ENCODE assay signal across 30 mouse cellular contexts in the genomic region with DNA sequence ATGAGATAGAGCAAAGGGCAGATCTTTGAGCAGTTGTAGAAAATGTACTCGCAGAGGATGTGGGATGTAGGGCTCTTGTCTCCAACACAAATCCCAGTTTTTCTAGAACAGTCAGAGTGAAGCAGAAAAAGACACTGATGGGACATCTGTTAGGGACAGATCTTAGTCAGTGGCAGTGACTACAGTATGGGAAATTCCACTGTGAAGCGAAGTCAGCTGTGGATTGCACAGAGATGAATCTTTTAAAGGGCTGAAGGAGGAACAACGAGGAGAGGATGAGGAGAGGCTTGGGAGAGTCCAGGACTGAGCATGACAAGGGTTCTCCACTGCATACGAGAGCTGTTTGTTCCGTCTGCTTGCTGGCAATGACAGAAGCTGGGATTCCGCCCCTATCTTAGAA.
DNase-seq lines count a peak whose midpoint lies in the region; ATAC-seq and TF ChIP-seq lines count a peak whose summit lies in the region.
"Had no signal": no experiment of that assay in that cellular context is flagged by ENCODE, and none has a peak within 500 bp of the region (broad histone marks: within the 10 kb centered on the region; RNA-seq: fewer than 3 reads in every experiment).

No protein-coding gene starts in this region.

- no peak for TF ChIP-seq EP300 in heart, adult 2 months (IDR thresholded peaks at IDR 0.05; ENCODE audit: insufficient read depth, low read depth, low read length)

- no peak for ATAC-seq in heart, embryonic 11.5 days (replicated peaks; ENCODE audit: insufficient number of reproducible peaks, low FRiP score, low TSS enrichment)
- no peak for ATAC-seq in heart, embryonic 16.5 days (replicated peaks; ENCODE audit: extremely low read depth, insufficient read depth, low FRiP score)
- ATAC-seq: forebrain, embryonic 15.5 days; intestine, postnatal 0 days; Patski had no signal

- H3K27ac ChIP-seq in heart, embryonic 11.5 days (ENCODE audit: low read depth, low read length): no peak overlapping the region
- H3K27ac ChIP-seq in heart, adult 2 months: no peak overlapping the region
- no peak overlapping the region for H3K27ac ChIP-seq in heart, embryonic 16.5 days (ENCODE audit: low read length)
- H3K27ac ChIP-seq in left cerebral cortex, adult 2 months: peak overlapping the region; percentile 28
- H3K27ac ChIP-seq: embryonic facial prominence, embryonic 10.5 days; embryonic facial prominence, embryonic 13.5 days; forebrain, embryonic 12.5 days; forebrain, embryonic 15.5 days; gastrocnemius, adult 2 months; heart, embryonic 15.5 days; hindbrain, embryonic 12.5 days; hindbrain, embryonic 15.5 days had no signal

- TF ChIP-seq CTCF in heart, adult 2 months (IDR thresholded peaks at IDR 0.05): no peak
- no peak for TF ChIP-seq CTCF in left cerebral cortex, adult 2 months (IDR thresholded peaks at IDR 0.05)

- TF ChIP-seq POLR2A in heart, adult 2 months (IDR thresholded peaks at IDR 0.05; ENCODE audit: insufficient read depth, low read depth, low read length): no peak

- no peaks in the 10 kb centered on the region for H3K79me2 ChIP-seq in heart, adult 2 months (replicated peaks; ENCODE audit: control insufficient read depth, insufficient read depth, low read length)

- no peak for DNase-seq in heart, adult 2 months
- DNase-seq in heart, postnatal 36 days: no peak
- no peak for DNase-seq in left cerebral cortex, adult 2 months (ENCODE audit: extremely low spot score in 1 of 2, low spot score in 2 of 2)
- no peak for DNase-seq in left cerebral cortex, adult 11 months (ENCODE audit: low spot score)
- peak; percentile 70 for DNase-seq in brain, adult 2 months (ENCODE audit: low read depth, low spot score)
- no peak for DNase-seq in gastrocnemius, postnatal 36 days
- DNase-seq: adrenal gland, postnatal 10 days; B cell, adult 2 months; cerebellum, adult 11-12 months; cerebellum, adult 8-10 months; cerebellum, postnatal 10 days; cerebellum, postnatal 36 days; embryo, embryonic 11 days; gastrocnemius, adult 2 months; gastrocnemius, postnatal 14 days; heart, postnatal 14 days had no signal

- no peaks in the 10 kb centered on the region for H3K27me3 ChIP-seq in heart, embryonic 11.5 days (ENCODE audit: control insufficient read depth, insufficient read depth, low read length)
- H3K27me3 ChIP-seq in heart, adult 2 months (ENCODE audit: control insufficient read depth, insufficient read depth, low read length): no peaks in the 10 kb centered on the region
- no peaks in the 10 kb centered on the region for H3K27me3 ChIP-seq in heart, embryonic 16.5 days (ENCODE audit: control insufficient read depth, insufficient read depth, low read length)
- H3K27me3 ChIP-seq: CH12.LX; embryonic facial prominence, embryonic 13.5 days; forebrain, embryonic 12.5 days; forebrain, embryonic 15.5 days; heart, embryonic 15.5 days; hindbrain, embryonic 12.5 days; hindbrain, embryonic 15.5 days; Patski had no signal

- peak overlapping the region; percentile 19; the same call in 1 of the 2 replicates for H3K4me2 ChIP-seq in heart, embryonic 11.5 days
- H3K4me2 ChIP-seq in heart, embryonic 16.5 days (ENCODE audit: low read depth, low read length): peak overlapping the region; percentile 5; the same call in 1 of the 2 replicates
- H3K4me2 ChIP-seq: embryonic facial prominence, embryonic 13.5 days; forebrain, embryonic 12.5 days; forebrain, embryonic 15.5 days; heart, embryonic 15.5 days; hindbrain, embryonic 12.5 days; hindbrain, embryonic 15.5 days had no signal

- intact Hi-C loops in heart, adult 2 months (cut with DNase I): loop anchor here (5.0 to 10.0 kb wide), 2 partner anchors 399 to 1327 kb away; partner anchors contain the start of gene Gm38100
- intact Hi-C loops in heart, postnatal 36 days (cut with DNase I): loop anchor here (10.0 kb wide), 1 partner anchor 1327 kb away; the partner anchor contains the start of gene Gm38100
- intact Hi-C loops in left cerebral cortex, adult 2 months (cut with DNase I): loop anchor here (10.0 kb wide), 1 partner anchor 1007 kb away; no protein-coding TSS in a partner anchor
- intact Hi-C loops in gastrocnemius, postnatal 36 days (cut with DNase I): loop anchor here (5.0 kb wide), 1 partner anchor 319 kb away; no protein-coding TSS in a partner anchor

- no peak overlapping the region for H3K9ac ChIP-seq in heart, embryonic 11.5 days (ENCODE audit: low read depth, low read length)
- no peak overlapping the region for H3K9ac ChIP-seq in heart, adult 2 months (ENCODE audit: low read depth, low read length)
- H3K9ac ChIP-seq in heart, embryonic 16.5 days (ENCODE audit: low read length): no peak overlapping the region
- H3K9ac ChIP-seq: embryonic facial prominence, embryonic 13.5 days; forebrain, embryonic 12.5 days; forebrain, embryonic 15.5 days; heart, embryonic 15.5 days; hindbrain, embryonic 12.5 days; hindbrain, embryonic 15.5 days had no signal

- H3K36me3 ChIP-seq in heart, embryonic 11.5 days (ENCODE audit: control insufficient read depth, insufficient read depth, low read length): no peaks in the 10 kb centered on the region
- H3K36me3 ChIP-seq in heart, adult 2 months (ENCODE audit: control insufficient read depth, insufficient read depth, low read length): no peaks in the 10 kb centered on the region
- no peaks in the 10 kb centered on the region for H3K36me3 ChIP-seq in heart, embryonic 16.5 days (ENCODE audit: control insufficient read depth, insufficient read depth)
- H3K36me3 ChIP-seq: embryonic facial prominence, embryonic 10.5 days; embryonic facial prominence, embryonic 13.5 days; forebrain, embryonic 12.5 days; forebrain, embryonic 15.5 days; G1E; heart, embryonic 15.5 days; hindbrain, embryonic 12.5 days; hindbrain, embryonic 15.5 days had no signal

- H3K9me3 ChIP-seq in heart, embryonic 11.5 days (replicated peaks; ENCODE audit: control insufficient read depth, low read length): no peaks in the 10 kb centered on the region
- H3K9me3 ChIP-seq in heart, embryonic 16.5 days (replicated peaks; ENCODE audit: control insufficient read depth, low read length): no peaks in the 10 kb centered on the region
- H3K9me3 ChIP-seq: embryonic facial prominence, embryonic 10.5 days; embryonic facial prominence, embryonic 13.5 days; forebrain, embryonic 12.5 days; forebrain, embryonic 15.5 days; G1E; heart, embryonic 15.5 days; hindbrain, embryonic 12.5 days; hindbrain, embryonic 15.5 days had no signal

- H3K4me3 ChIP-seq in heart, embryonic 11.5 days (ENCODE audit: low read depth, low read length): no peak overlapping the region
- H3K4me3 ChIP-seq in heart, adult 2 months: no peak overlapping the region
- no peak overlapping the region for H3K4me3 ChIP-seq in heart, embryonic 16.5 days (ENCODE audit: low read length)
- H3K4me3 ChIP-seq in left cerebral cortex, adult 2 months: no peak overlapping the region
- H3K4me3 ChIP-seq: embryonic facial prominence, embryonic 10.5 days; embryonic facial prominence, embryonic 13.5 days; erythroblast, embryonic 14.5 days; forebrain, embryonic 12.5 days; forebrain, embryonic 15.5 days; gastrocnemius, adult 2 months; heart, embryonic 15.5 days; hindbrain, embryonic 12.5 days; hindbrain, embryonic 15.5 days had no signal

- 35% methylated on average over 6 of the region's 6 CpGs for WGBS in heart, embryonic 11.5 days (ENCODE audit: insufficient replicate concordance)
- 48% methylated on average over 6 of the region's 6 CpGs for WGBS in heart, adult 2 months
- WGBS in heart, embryonic 16.5 days: 46% methylated on average over 6 of the region's 6 CpGs

- 0 out of 2 replicates have a peak, but pooled peaks cover 3% of the 10 kb centered on the region for H3K4me1 ChIP-seq in heart, embryonic 11.5 days (ENCODE audit: control insufficient read depth, insufficient read depth, low read length)
- H3K4me1 ChIP-seq in heart, adult 2 months (ENCODE audit: control insufficient read depth, insufficient read depth, low read length): no peaks in the 10 kb centered on the region
- H3K4me1 ChIP-seq in heart, embryonic 16.5 days (ENCODE audit: control insufficient read depth, insufficient read depth, low read length): no peaks in the 10 kb centered on the region
- H3K4me1 ChIP-seq: embryonic facial prominence, embryonic 10.5 days; embryonic facial prominence, embryonic 13.5 days; forebrain, embryonic 12.5 days; forebrain, embryonic 15.5 days; heart, embryonic 15.5 days; hindbrain, embryonic 12.5 days; hindbrain, embryonic 15.5 days had no signal
